Mouse (Mus musculus) liver, embryonic 15.5 days (tissue): ENCODE measurements around the gene N4bp3. TPM values are rescaled to one million over a fixed set of nuclear protein-coding genes. Genes with fewer than 3 reads are reported as not detected.

ENCODE experiments used
- ATAC-seq: fragments of 200-750 bp; cut with Nextera tagmentation; 2 replicates; pipeline ENCODE4 v1.8.0; 2017; ENCODE audit warnings: moderate number of reproducible peaks, mild to moderate bottlenecking, moderate library complexity; ENCODE audit not compliant: insufficient read depth
- H3K27ac ChIP-seq: fragments of 300-500 bp; sonication (generic); replicated peaks from 2 replicates; pipeline ENCODE4 v1.5.1; 2015; ENCODE audit warnings: mild to moderate bottlenecking, inconsistent platforms
- H3K27me3 ChIP-seq: fragments of 300-500 bp; sonication (generic); 2 replicates; pipeline ENCODE4 v1.6.1; 2015; ENCODE audit warnings: mild to moderate bottlenecking, inconsistent platforms
- H3K36me3 ChIP-seq: fragments of 300-500 bp; sonication (generic); replicated peaks from 2 replicates; pipeline ENCODE4 v1.6.1; 2015; ENCODE audit warnings: moderate library complexity, mild to moderate bottlenecking, inconsistent platforms
- H3K4me1 ChIP-seq: fragments of 300-500 bp; sonication (generic); replicated peaks from 2 replicates; pipeline ENCODE4 v1.6.1; 2015; ENCODE audit warnings: inconsistent platforms
- H3K4me2 ChIP-seq: fragments of 300-500 bp; sonication (generic); 2 replicates; pipeline ENCODE4 v1.6.1; 2015; ENCODE audit warnings: moderate library complexity, mild to moderate bottlenecking, inconsistent platforms
- H3K4me3 ChIP-seq: fragments of 300-500 bp; sonication (generic); replicated peaks from 2 replicates; pipeline ENCODE4 v1.5.1; 2015; ENCODE audit warnings: mild to moderate bottlenecking, inconsistent platforms
- H3K9ac ChIP-seq: fragments of 300-500 bp; sonication (generic); 2 replicates; pipeline ENCODE4 v1.6.1; 2015; ENCODE audit warnings: moderate library complexity, mild to moderate bottlenecking, inconsistent platforms
- H3K9me3 ChIP-seq: fragments of 300-500 bp; sonication (generic); replicated peaks from 2 replicates; pipeline ENCODE4 v1.6.1; 2016; ENCODE audit warnings: inconsistent platforms
- WGBS: fragments of 180-500 bp; shearing (Covaris S2); methylation state at CpG from one replicate; pipeline ENCODE4 v1.1.7; 2015; ENCODE audit warnings: mixed read lengths; ENCODE audit not compliant: insufficient replicate concordance; 5-methylcytosine and 5-hydroxymethylcytosine counted together
- polyA plus RNA-seq: library from polyadenylated mRNA; unstranded; fragments of >200 nt; fragmentation: Nextera tagmentation; extraction: Ambion mirVana; gene quantifications from 2 replicates; pipeline ENCODE4 v1.2.1, GENCODE M21; 2015

N4bp3 gene
- polyA plus RNA-seq, 1 experiment from 2014 or later = 2.9 TPM

DNA sequence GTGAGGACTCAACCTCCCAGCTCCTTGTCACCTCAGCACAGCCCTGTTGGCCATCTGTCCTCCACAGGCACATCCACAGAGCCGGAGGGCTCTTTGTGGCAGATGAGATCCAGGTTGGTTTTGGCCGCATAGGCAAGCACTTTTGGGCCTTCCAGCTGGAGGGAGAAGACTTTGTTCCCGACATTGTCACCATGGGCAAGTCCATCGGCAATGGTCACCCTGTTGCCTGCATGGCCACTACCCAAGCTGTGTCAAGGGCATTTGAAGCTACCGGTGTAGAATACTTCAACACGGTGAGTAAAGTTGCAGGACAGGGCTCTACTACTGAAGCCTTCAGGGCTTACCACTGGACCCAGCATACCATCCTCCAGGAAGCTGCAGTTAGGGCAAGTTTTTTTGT lies 56.8 kb downstream of the N4bp3 start:
- H3K36me3 ChIP-seq = peaks cover 99% of the 10 kb centered on the region
- 86% methylated on average over 6 of the region's 6 CpGs for WGBS

DNA sequence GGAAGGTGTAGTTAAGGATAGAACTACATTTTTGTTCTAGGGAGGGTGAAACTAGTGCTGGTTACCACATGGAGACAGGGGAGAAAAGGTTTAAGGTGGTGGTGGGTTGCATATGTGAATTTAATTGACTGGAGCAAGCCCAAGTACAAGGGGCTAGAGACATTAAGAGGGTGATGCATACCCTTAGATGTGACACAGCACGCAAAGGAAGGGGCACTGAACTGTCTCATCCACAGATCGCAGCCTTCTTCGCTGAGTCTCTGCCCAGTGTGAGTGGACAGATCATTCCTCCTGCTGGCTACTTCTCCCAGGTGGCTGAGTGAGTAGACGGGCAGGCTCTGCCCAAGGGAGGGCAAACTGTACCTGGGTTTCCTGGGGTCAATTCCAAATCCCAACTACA lies 57.3 kb downstream of the N4bp3 start:
- ATAC-seq = no peak
- WGBS = 85% methylated on average over 4 of the region's 4 CpGs
- Histone ChIP-seq H3K9ac (no peak overlapping the region), H3K27me3 (no peaks in the 10 kb centered on the region), H3K9me3 (no peaks in the 10 kb centered on the region), H3K4me1 (peaks cover 16% of the 10 kb centered on the region; the same call in 1 of the 2 replicates), H3K36me3 (peaks cover 99% of the 10 kb centered on the region), H3K27ac (no peak overlapping the region), H3K4me2 (no peak overlapping the region), H3K4me3 (no peak overlapping the region)

More for the DNA sequence above, 56.8 kb downstream of the N4bp3 start:
- no peak overlapping the region for H3K4me3 ChIP-seq
- H3K9me3 ChIP-seq = no peaks in the 10 kb centered on the region
- H3K9ac ChIP-seq = no peak overlapping the region
- peaks cover 18% of the 10 kb centered on the region; the same call in 1 of the 2 replicates for H3K4me1 ChIP-seq
- no peak for ATAC-seq
- H3K27me3 ChIP-seq = no peaks in the 10 kb centered on the region
- H3K27ac ChIP-seq = no peak overlapping the region
- no peak overlapping the region for H3K4me2 ChIP-seq

Other genes starting within 250 kb of the N4bp3 start
- 11.8 and 12.0 TPM in 2 replicates for gene Phykpl, start 66.1 kb downstream of the N4bp3 start, polyA plus RNA-seq
- gene Hnrnpab, start 44.0 kb downstream of the N4bp3 start, polyA plus RNA-seq = 171 and 173 TPM in 2 replicates
- gene Nhp2, start 31.1 kb downstream of the N4bp3 start, polyA plus RNA-seq = 92.3 and 95.6 TPM in 2 replicates
- gene Rmnd5b, start 14.9 kb downstream of the N4bp3 start, polyA plus RNA-seq = 20.0 and 21.1 TPM in 2 replicates
- 0.36 and 0.60 TPM in 2 replicates for gene D930048N14Rik, start 112 bp upstream of the N4bp3 start, polyA plus RNA-seq
- gene 0610009B22Rik, start 38.0 kb upstream of the N4bp3 start, polyA plus RNA-seq = 29.4 and 35.2 TPM in 2 replicates
- gene Sec24a, start 112.8 kb upstream of the N4bp3 start, polyA plus RNA-seq = 7.0 and 7.3 TPM in 2 replicates
- 73.7 and 77.0 TPM in 2 replicates for gene Sar1b, start 112.8 kb upstream of the N4bp3 start, polyA plus RNA-seq
- 0.69 and 0.83 TPM in 2 replicates for gene Jade2, start 206.8 kb upstream of the N4bp3 start, polyA plus RNA-seq